Mouse (Mus musculus): Measurements from ENCODE around the gene Pecr. TPM values are rescaled to one million over a fixed set of nuclear protein-coding genes. Genes with fewer than 3 reads are reported as not detected.
"Not testable (repeated sequence)": the region's sequence is repeated elsewhere in the genome, so short reads cannot be mapped to it uniquely, and the experiment has no call there.

Pecr gene
- total and polyA plus RNA-seq, 2 experiments from 2014 or later, result 7.5 to 11.9 TPM

GRCm38 (mm10) chr1:72236363-72237006 lies 47.6 kb downstream of the Pecr start:
- not testable (repeated sequence) for H3K36me3 ChIP-seq (ENCODE audit: insufficient read depth); H3K4me1 ChIP-seq (ENCODE audit: insufficient read depth); H3K9me3 ChIP-seq (ENCODE audit: low read length); H3K27me3 ChIP-seq (ENCODE audit: insufficient read depth, low read length)
- TF ChIP-seq CTCF (IDR thresholded peaks at IDR 0.05; ENCODE audit: low read depth), result peak; percentile 37; the same call in 1 of the 2 replicates
- WGBS, result under 1% methylated on average over 34 of the region's 50 CpGs
- H3K4me2 ChIP-seq (ENCODE audit: low read depth), result peak overlapping the region; percentile 56
- H3K4me3 ChIP-seq (ENCODE audit: low read depth, low read length), result peak overlapping the region; percentile 45
- peak overlapping the region; percentile 68 for H3K27ac ChIP-seq (ENCODE audit: low read depth, low read length)
- peak overlapping the region; percentile 52 for H3K9ac ChIP-seq
- ATAC-seq (peak; percentile 90), DNase-seq (peak; percentile 84)

- not testable (repeated sequence) for H3K4me3 ChIP-seq (ENCODE audit: low read depth, low read length); H3K27ac ChIP-seq (ENCODE audit: low read depth, low read length); H3K27me3 ChIP-seq (ENCODE audit: insufficient read depth, low read length); H3K9me3 ChIP-seq (ENCODE audit: low read length); H3K9ac ChIP-seq; H3K4me1 ChIP-seq (ENCODE audit: insufficient read depth); ATAC-seq; DNase-seq; H3K36me3 ChIP-seq (ENCODE audit: insufficient read depth); H3K4me2 ChIP-seq (ENCODE audit: low read depth)
- 79% methylated on average over 10 of the region's 10 CpGs for WGBS
- TF ChIP-seq CTCF (IDR thresholded peaks at IDR 0.05; ENCODE audit: low read depth), result peak; percentile 49
These were observed 51.5 kb downstream of the Pecr start for GRCm38 (mm10) chr1:72232592-72232991.

- no peak overlapping the region for H3K27ac ChIP-seq (ENCODE audit: low read depth, low read length)
- H3K4me3 ChIP-seq (ENCODE audit: low read depth, low read length), result no peak overlapping the region
- no peak for DNase-seq
- no peaks in the 10 kb centered on the region for H3K27me3 ChIP-seq (ENCODE audit: insufficient read depth, low read length)
- no peaks in the 10 kb centered on the region for H3K9me3 ChIP-seq (ENCODE audit: low read length)
- WGBS, result 7% methylated on average over 3 of the region's 3 CpGs
- H3K36me3 ChIP-seq (ENCODE audit: insufficient read depth), result no peaks in the 10 kb centered on the region
- no peaks in the 10 kb centered on the region for H3K4me1 ChIP-seq (ENCODE audit: insufficient read depth)
- H3K9ac ChIP-seq, result no peak overlapping the region
- TF ChIP-seq CTCF (IDR thresholded peaks at IDR 0.05; ENCODE audit: low read depth), result no peak
- no peak overlapping the region for H3K4me2 ChIP-seq (ENCODE audit: low read depth)
- no peak for ATAC-seq
These were observed 55.1 kb downstream of the Pecr start for GRCm38 (mm10) chr1:72228974-72229373.

GRCm38 (mm10) chr1:72227546-72227945 lies 56.6 kb downstream of the Pecr start:
- Histone ChIP-seq H3K4me3 (ENCODE audit: low read depth, low read length) (no peak overlapping the region), H3K9me3 (ENCODE audit: low read length) (no peaks in the 10 kb centered on the region), H3K4me2 (ENCODE audit: low read depth) (no peak overlapping the region), H3K4me1 (ENCODE audit: insufficient read depth) (no peaks in the 10 kb centered on the region), H3K36me3 (ENCODE audit: insufficient read depth) (no peaks in the 10 kb centered on the region), H3K9ac (no peak overlapping the region), H3K27ac (ENCODE audit: low read depth, low read length) (no peak overlapping the region), H3K27me3 (ENCODE audit: insufficient read depth, low read length) (no peaks in the 10 kb centered on the region)
- WGBS, result 90% methylated on average over 5 of the region's 5 CpGs
- DNase-seq, result no peak
- TF ChIP-seq CTCF (IDR thresholded peaks at IDR 0.05; ENCODE audit: low read depth), result no peak
- no peak for ATAC-seq

GRCm38 (mm10) chr1:72226887-72227481 lies 57.1 kb downstream of the Pecr start:
- no peak overlapping the region for H3K4me2 ChIP-seq (ENCODE audit: low read depth)
- no peaks in the 10 kb centered on the region for H3K36me3 ChIP-seq (ENCODE audit: insufficient read depth)
- TF ChIP-seq CTCF (IDR thresholded peaks at IDR 0.05; ENCODE audit: low read depth), result no peak
- DNase-seq (no peak), ATAC-seq (no peak)
- no peaks in the 10 kb centered on the region for H3K27me3 ChIP-seq (ENCODE audit: insufficient read depth, low read length)
- H3K4me1 ChIP-seq (ENCODE audit: insufficient read depth), result no peaks in the 10 kb centered on the region
- H3K27ac ChIP-seq (ENCODE audit: low read depth, low read length), result no peak overlapping the region
- no peaks in the 10 kb centered on the region for H3K9me3 ChIP-seq (ENCODE audit: low read length)
- H3K9ac ChIP-seq, result no peak overlapping the region
- H3K4me3 ChIP-seq (ENCODE audit: low read depth, low read length), result no peak overlapping the region
- WGBS, result 44% methylated on average over 4 of the region's 4 CpGs

- WGBS, result 2% methylated on average over 9 of the region's 18 CpGs
- peak; percentile 70 for DNase-seq
- peak; percentile 90 for ATAC-seq
- H3K36me3 ChIP-seq (ENCODE audit: insufficient read depth), result no peaks in the 10 kb centered on the region
- H3K9me3 ChIP-seq (ENCODE audit: low read length), result no peaks in the 10 kb centered on the region
- TF ChIP-seq CTCF (IDR thresholded peaks at IDR 0.05; ENCODE audit: low read depth), result no peak
- peak overlapping the region; percentile 60 for H3K9ac ChIP-seq
- no peak overlapping the region for H3K27ac ChIP-seq (ENCODE audit: low read depth, low read length)
- H3K4me1 ChIP-seq (ENCODE audit: insufficient read depth), result no peaks in the 10 kb centered on the region
- H3K4me2 ChIP-seq (ENCODE audit: low read depth), result peak overlapping the region; percentile 60
- H3K4me3 ChIP-seq (ENCODE audit: low read depth, low read length), result peak overlapping the region; percentile 45
- H3K27me3 ChIP-seq (ENCODE audit: insufficient read depth, low read length), result no peaks in the 10 kb centered on the region
These were observed 57.8 kb downstream of the Pecr start for GRCm38 (mm10) chr1:72226172-72226886.

GRCm38 (mm10) chr1:72225720-72226171 lies 58.4 kb downstream of the Pecr start:
- not testable (repeated sequence) for H3K27me3 ChIP-seq (ENCODE audit: insufficient read depth, low read length); H3K36me3 ChIP-seq (ENCODE audit: insufficient read depth); H3K4me1 ChIP-seq (ENCODE audit: insufficient read depth); H3K9me3 ChIP-seq (ENCODE audit: low read length)
- H3K27ac ChIP-seq (ENCODE audit: low read depth, low read length), result 0 out of 2 replicates have a peak overlapping the region, but pooled peaks have one; percentile 47
- peak overlapping the region; percentile 45 for H3K4me3 ChIP-seq (ENCODE audit: low read depth, low read length)
- peak overlapping the region; percentile 60 for H3K9ac ChIP-seq
- WGBS, result under 1% methylated on average over 25 of the region's 31 CpGs
- ATAC-seq (peak; percentile 89), DNase-seq (peak; percentile 87)
- peak overlapping the region; percentile 60 for H3K4me2 ChIP-seq (ENCODE audit: low read depth)

Measured in forebrain, postnatal 0 days (tissue).